Mouse (Mus musculus) gastrocnemius, adult 18-20 months (tissue): ENCODE data around the gene 1700010B08Rik. TPM values are rescaled to one million over a fixed set of nuclear protein-coding genes. Genes with fewer than 3 reads are reported as not detected.

Source experiments
- DNase-seq: peaks from one replicate; pipeline ENCODE4 v3.0.0; 2021; ENCODE audit warnings: low spot score
- microRNA-seq: library from miRNA; unstranded; fragments of <30 nt; microRNA quantifications from one replicate; pipeline ENCODE4 v1.2.0, GENCODE M21; 2021
- total RNA-seq, 2 experiments: library from RNA; stranded (reverse); gene quantifications; 2 replicates each; pipeline ENCODE4 v1.2.3; 2021

1700010B08Rik gene
- total RNA-seq, 2 experiments from 2014 or later: not detected

DNA sequence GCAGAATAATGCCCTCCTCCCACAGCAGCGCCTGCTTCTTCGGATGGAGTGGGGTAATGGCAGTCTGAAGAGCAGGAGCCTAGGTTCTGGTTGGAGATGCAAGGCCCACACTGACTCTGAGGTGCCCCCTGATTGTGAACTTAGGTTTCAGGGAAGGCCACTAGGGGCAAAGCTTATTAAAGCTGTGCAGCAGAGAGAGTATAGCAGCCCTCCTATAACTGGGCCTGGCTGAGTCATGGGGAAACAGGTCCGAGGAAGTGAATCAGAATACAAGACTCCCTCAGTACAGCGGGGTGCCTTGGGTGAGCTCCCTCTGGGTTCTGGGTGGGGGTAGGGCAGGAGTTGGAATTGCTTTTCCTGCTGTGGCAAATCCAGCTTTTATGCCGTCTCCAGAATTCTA is 51.4 kb downstream of the 1700010B08Rik start:
- DNase-seq: no peak

Small RNAs within 50 kb of the gene (microRNA-seq; reads per million reads assigned to microRNA genes)
- gene Mir6340: not detected

Other genes starting within 250 kb of the 1700010B08Rik start
- gene 1700021F07Rik, start 196.8 kb upstream of the 1700010B08Rik start, total RNA-seq: not detected
- not detected for gene Ankrd60, start 141.1 kb upstream of the 1700010B08Rik start, total RNA-seq
- 10 to 100 TPM; 26.2 to 30.6 TPM for gene Rab22a, start 59.7 kb upstream of the 1700010B08Rik start, total RNA-seq
- 100 to 1,000 TPM; 160 to 163 TPM for gene Vapb, start 18.1 kb downstream of the 1700010B08Rik start, total RNA-seq